Mouse (Mus musculus): Measurements from ENCODE around the gene Tnrc6c. TPM values are rescaled to one million over a fixed set of nuclear protein-coding genes. Genes with fewer than 3 reads are reported as not detected.

Tnrc6c gene
- total and polyA plus RNA-seq, 3 experiments, result 17.7 to 30.3 (median 28.5) TPM

DNA sequence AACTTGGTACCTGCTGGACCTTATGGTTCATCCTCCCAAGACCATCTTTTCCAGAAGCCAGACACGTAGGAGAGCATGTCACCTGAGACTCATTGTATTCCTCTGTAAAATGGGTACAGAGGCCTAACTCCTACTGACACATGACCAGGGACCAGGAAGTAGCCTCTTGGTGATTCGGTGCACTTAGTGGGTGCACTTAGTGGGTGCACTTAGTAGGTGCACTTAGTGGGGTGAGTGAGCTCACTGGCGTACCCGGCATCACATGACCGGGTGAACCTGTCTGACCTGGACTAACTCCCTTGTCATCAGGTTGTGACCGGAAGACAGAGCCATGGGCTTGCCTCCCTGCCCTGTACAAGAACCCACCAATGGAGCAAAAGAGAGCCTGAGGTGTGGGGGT, 152.7 kb downstream of the Tnrc6c start:
- intact Hi-C loops (cut with DNase I), result no loop called here
- Histone ChIP-seq H3K9ac (ENCODE audit: low read depth, low read length) (no peak overlapping the region), H3K36me3 (ENCODE audit: control insufficient read depth, insufficient read depth, low read length) (no peaks in the 10 kb centered on the region), H3K27ac (no peak overlapping the region), H3K79me2 (replicated peaks; ENCODE audit: control insufficient read depth, insufficient read depth, low read length) (peaks cover 2% of the 10 kb centered on the region; the same call in 1 of the 2 replicates), H3K4me1 (ENCODE audit: control insufficient read depth, insufficient read depth, low read length) (peaks cover 2% of the 10 kb centered on the region), H3K27me3 (ENCODE audit: control insufficient read depth, insufficient read depth, low read length) (no peaks in the 10 kb centered on the region), H3K4me3 (no peak overlapping the region)
- no peak for TF ChIP-seq CTCF (IDR thresholded peaks at IDR 0.05)
- TF ChIP-seq POLR2A (IDR thresholded peaks at IDR 0.05; ENCODE audit: insufficient read depth, low read depth, low read length), result no peak
- TF ChIP-seq EP300 (IDR thresholded peaks at IDR 0.05; ENCODE audit: insufficient read depth, low read depth, low read length), result no peak
- 92% methylated on average over 6 of the region's 6 CpGs for WGBS
- DNase-seq, result no peak

DNA sequence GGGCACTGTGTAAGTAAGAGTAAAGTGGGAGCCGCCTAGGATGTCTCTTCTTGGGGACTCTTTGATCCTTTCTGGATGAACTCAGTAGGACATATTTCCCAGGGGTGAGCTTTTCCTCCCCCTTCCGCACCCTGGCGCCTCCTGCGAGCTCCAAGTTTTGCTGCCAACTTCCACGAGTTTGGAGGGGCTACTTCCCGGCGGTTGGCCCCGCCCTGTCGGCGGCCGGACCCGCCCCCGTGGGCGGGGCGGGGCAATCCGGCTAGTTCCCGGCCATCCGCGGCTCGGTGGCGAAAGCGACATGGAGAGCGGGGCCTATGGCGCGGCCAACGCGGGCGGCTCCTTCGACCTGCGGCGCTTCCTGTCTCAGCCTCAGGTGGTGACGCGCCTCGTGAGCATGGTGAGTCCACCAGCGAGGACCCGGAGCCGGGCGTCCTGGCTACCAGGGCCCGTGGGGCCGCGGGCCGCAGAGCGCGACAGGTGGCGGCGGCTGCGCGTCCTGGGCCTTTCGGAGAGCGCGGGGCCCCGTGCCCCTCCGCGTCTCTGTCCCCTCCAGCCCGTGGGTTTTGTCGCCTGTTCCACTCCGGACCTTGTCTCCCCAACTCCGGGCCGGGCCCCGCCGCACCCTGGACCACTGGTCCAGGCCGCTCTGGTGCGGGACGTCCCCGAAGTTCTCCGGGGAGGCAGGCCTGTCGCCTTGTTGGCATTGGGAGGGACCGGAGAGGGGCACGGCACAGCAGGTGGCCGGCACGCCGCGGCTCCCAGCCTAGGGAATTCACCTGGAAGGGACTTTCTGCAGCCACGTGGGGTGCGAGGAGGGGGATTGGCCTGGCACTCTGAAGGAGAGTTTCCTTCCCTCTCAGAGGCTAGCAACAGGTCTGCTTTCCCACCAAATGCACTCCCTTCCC, 155.6 kb downstream of the Tnrc6c start, which contains the start of the genes Gm20708 and Syngr2:
Gene Gm20708, plus strand, starts transcription at position 262 of the 905 bp plus-strand sequence.
Gene Syngr2, plus strand, starts transcription at position 262 of the 905 bp plus-strand sequence.
- H3K36me3 ChIP-seq (ENCODE audit: control insufficient read depth, insufficient read depth, low read length), result no peaks in the 10 kb centered on the region
- H3K4me1 ChIP-seq (ENCODE audit: control insufficient read depth, insufficient read depth, low read length), result peaks cover 2% of the 10 kb centered on the region
- H3K4me3 ChIP-seq, result peak within 1 kb of the TSS; percentile 96
- peak within 1 kb of the TSS; percentile 94 for H3K9ac ChIP-seq (ENCODE audit: low read depth, low read length)
- intact Hi-C loops (cut with DNase I), result loop anchor here (1.0 kb wide), 1 partner anchor 14 kb away; no protein-coding TSS in a partner anchor
- H3K79me2 ChIP-seq (replicated peaks; ENCODE audit: control insufficient read depth, insufficient read depth, low read length), result peaks cover 2% of the 10 kb centered on the region
- under 1% methylated on average over 75 of the region's 75 CpGs for whole genome bisulfite sequencing
- DNase-seq, result peak; percentile 89 to 90
- TF ChIP-seq EP300 (IDR thresholded peaks at IDR 0.05; ENCODE audit: insufficient read depth, low read depth, low read length), result no peak
- peak; percentile 65 for TF ChIP-seq POLR2A (IDR thresholded peaks at IDR 0.05; ENCODE audit: insufficient read depth, low read depth, low read length)
- H3K27ac ChIP-seq, result peak within 1 kb of the TSS; percentile 90
- H3K27me3 ChIP-seq (ENCODE audit: control insufficient read depth, insufficient read depth, low read length), result no peaks in the 10 kb centered on the region

DNA sequence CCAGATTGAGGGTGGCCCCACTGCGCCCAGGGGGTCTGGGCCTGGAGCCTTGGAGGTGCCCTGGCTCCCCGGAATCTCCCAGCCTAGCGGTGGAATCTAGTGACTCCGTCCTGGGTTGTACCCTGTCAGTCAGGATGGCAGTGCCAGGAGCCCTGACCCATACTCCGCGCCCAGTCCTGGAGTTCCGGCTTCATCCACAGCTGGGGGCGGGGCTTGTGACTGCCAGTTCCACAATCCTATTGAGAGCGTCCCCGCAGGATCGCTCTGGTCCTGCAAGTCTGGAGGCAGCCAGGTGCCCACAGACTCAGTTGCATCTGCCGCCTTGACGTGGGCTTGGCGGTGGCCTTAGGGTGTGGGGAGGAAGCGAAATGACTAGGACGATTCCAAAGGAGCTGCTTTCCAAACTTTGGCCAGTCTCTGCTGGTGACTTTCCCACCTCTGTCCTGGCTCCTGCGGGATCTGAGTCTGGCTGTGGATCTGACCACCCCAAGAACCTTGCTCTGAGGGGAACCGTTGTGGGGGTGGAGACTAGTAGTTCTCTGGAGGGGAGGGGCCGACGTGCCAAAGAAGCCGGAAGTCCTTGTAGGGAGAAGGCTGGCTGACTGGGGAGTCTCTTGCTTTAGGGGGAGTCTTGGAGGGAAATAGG, 156.4 kb downstream of the Tnrc6c start:
- DNase-seq, result peak; percentile 89 to 90
- Histone ChIP-seq H3K27me3 (ENCODE audit: control insufficient read depth, insufficient read depth, low read length) (no peaks in the 10 kb centered on the region), H3K4me3 (peak overlapping the region; percentile 96), H3K9ac (ENCODE audit: low read depth, low read length) (peak overlapping the region; percentile 94), H3K4me1 (ENCODE audit: control insufficient read depth, insufficient read depth, low read length) (peaks cover 2% of the 10 kb centered on the region), H3K27ac (peak overlapping the region; percentile 90), H3K36me3 (ENCODE audit: control insufficient read depth, insufficient read depth, low read length) (no peaks in the 10 kb centered on the region), H3K79me2 (replicated peaks; ENCODE audit: control insufficient read depth, insufficient read depth, low read length) (peaks cover 2% of the 10 kb centered on the region)
- intact Hi-C loops (cut with DNase I), result loop anchor here (1.0 kb wide), 1 partner anchor 13 kb away; no protein-coding TSS in a partner anchor
- WGBS, result 1% methylated on average over 21 of the region's 21 CpGs
- TF ChIP-seq EP300 (IDR thresholded peaks at IDR 0.05; ENCODE audit: insufficient read depth, low read depth, low read length) (0 out of 2 replicates have a peak, but pooled peaks have one; percentile 42), POLR2A (IDR thresholded peaks at IDR 0.05; ENCODE audit: insufficient read depth, low read depth, low read length) (0 out of 2 replicates have a peak, but pooled peaks have one; percentile 37), CTCF (IDR thresholded peaks at IDR 0.05) (peak; percentile 73)

Other genes starting within 250 kb of the Tnrc6c start
- gene Gm11733, start 169.9 kb upstream of the Tnrc6c start, total RNA-seq (2021), result not detected
- gene Gm11733, start 169.9 kb upstream of the Tnrc6c start, polyA plus RNA-seq (2012; rRNA removed), result 0.10 and 0.15 TPM in 2 replicates
- 1 to 10 TPM; 3.3 to 3.7 TPM for gene Tmc8, start 127.8 kb downstream of the Tnrc6c start, total RNA-seq (2021)
- gene Tmc8, start 127.8 kb downstream of the Tnrc6c start, polyA plus RNA-seq (2012; rRNA removed), result 6.1 and 9.5 TPM in 2 replicates
- 10 to 100 TPM; 12.6 to 15.7 TPM for gene Tmc6, start 127.9 kb downstream of the Tnrc6c start, total RNA-seq (2021)
- 18.1 and 23.3 TPM in 2 replicates for gene Tmc6, start 127.9 kb downstream of the Tnrc6c start, polyA plus RNA-seq (2012; rRNA removed)
- not detected for gene 6030468B19Rik, start 143.4 kb downstream of the Tnrc6c start, total RNA-seq (2021)
- 0.16 TPM in 1 of 2 replicates, not detected in the other for gene 6030468B19Rik, start 143.4 kb downstream of the Tnrc6c start, polyA plus RNA-seq (2012; rRNA removed)
- under 1 TPM; 0.44 to 0.48 TPM for gene Gm20708, start 155.4 kb downstream of the Tnrc6c start, total RNA-seq (2021)
- gene Gm20708, start 155.4 kb downstream of the Tnrc6c start, polyA plus RNA-seq (2012; rRNA removed), result 0.57 and 0.79 TPM in 2 replicates
- gene Syngr2, start 155.4 kb downstream of the Tnrc6c start, total RNA-seq (2021), result 100 to 1,000 TPM; 109 to 129 TPM
- gene Syngr2, start 155.4 kb downstream of the Tnrc6c start, polyA plus RNA-seq (2012; rRNA removed), result 217 and 273 TPM in 2 replicates
- 1 to 10 TPM; 2.5 to 3.2 TPM for gene Afmid, start 171.6 kb downstream of the Tnrc6c start, total RNA-seq (2021)
- 11.8 and 14.3 TPM in 2 replicates for gene Afmid, start 171.6 kb downstream of the Tnrc6c start, polyA plus RNA-seq (2012; rRNA removed)
- 1 to 10 TPM; 1.9 to 2.0 TPM for gene Tk1, start 171.8 kb downstream of the Tnrc6c start, total RNA-seq (2021)
- 3.0 and 3.7 TPM in 2 replicates for gene Tk1, start 171.8 kb downstream of the Tnrc6c start, polyA plus RNA-seq (2012; rRNA removed)
- gene Birc5, start 195.0 kb downstream of the Tnrc6c start, total RNA-seq (2021), result under 1 TPM; 0.18 to 0.80 TPM
- gene Birc5, start 195.0 kb downstream of the Tnrc6c start, polyA plus RNA-seq (2012; rRNA removed), result 0.35 and 0.79 TPM in 2 replicates
- gene Tmem235, start 206.5 kb downstream of the Tnrc6c start, total RNA-seq (2021), result not detected
- gene Tmem235, start 206.5 kb downstream of the Tnrc6c start, polyA plus RNA-seq (2012; rRNA removed), result not detected in 2 replicates
- gene Tha1, start 219.2 kb downstream of the Tnrc6c start, total RNA-seq (2021), result 1 to 10 TPM; 9.2 to 9.3 TPM
- gene Tha1, start 219.2 kb downstream of the Tnrc6c start, polyA plus RNA-seq (2012; rRNA removed), result 11.2 and 14.6 TPM in 2 replicates

Data from heart, adult 2 months (tissue).